Mouse (Mus musculus): ENCODE results near the gene Pfdn2.
"Not testable (repeated sequence)": the region's sequence is repeated elsewhere in the genome, so short reads cannot be mapped to it uniquely, and the experiment has no call there.

Gene Pfdn2

DNA sequence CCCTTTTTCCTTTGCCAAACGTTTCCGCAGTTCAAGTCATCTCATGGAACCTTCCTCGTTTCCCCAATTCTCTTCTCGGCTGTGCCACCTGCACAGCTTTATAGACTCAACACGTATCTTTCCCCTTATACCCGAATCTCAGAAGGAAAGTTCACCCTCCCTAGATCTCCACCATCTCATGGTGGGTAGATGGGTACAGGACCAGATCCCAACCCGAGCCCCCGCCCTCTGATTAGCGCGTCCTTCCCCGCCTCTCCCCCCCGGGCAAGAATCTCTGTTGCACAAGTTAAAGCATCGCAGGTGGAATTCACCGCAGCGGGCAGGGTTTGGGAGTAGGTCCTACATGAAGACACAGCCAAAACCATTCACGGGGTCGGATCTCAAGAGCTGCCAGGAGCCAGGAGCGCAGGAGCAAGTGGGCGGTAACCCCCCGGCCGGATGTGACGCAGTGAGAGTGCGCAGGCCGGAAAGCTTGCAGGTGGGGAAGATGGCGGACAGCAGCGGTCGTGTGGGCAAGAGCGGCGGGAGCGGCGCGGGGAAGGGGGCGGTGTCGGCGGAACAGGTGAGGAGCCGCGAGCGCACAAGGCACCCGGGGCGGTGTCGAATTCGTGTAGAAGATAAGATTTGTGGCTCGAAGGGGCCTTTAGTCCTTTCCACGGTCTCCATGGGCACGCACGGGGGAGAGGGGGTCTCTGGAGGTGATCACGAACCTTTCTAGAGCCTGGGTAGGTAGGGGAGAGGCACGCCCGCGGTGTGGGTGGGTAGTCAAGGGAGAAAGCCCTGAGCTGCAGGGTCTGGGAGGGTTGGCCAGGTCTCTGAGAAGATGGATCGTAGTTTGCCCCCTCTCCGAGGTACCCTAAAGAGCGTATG lies at the start of gene Pfdn2, which contains the start of gene Nit1:
Gene Pfdn2, plus strand, starts transcription at position 446 of the 870 bp plus-strand sequence.
Gene Nit1, minus strand, starts transcription at position 422 of the 870 bp plus-strand sequence.
- peak; percentile 87 for DNase-seq (ENCODE audit: low read depth, low spot score)

- DNase-seq (ENCODE audit: low read depth, low spot score): no peak
Measured at GRCm38 (mm10) chr1:171298226-171298625, 47.2 kb upstream of the Pfdn2 start.

GRCm38 (mm10) chr1:171306157-171306556 lies 39.3 kb upstream of the Pfdn2 start:
- not testable (repeated sequence) for DNase-seq (ENCODE audit: low read depth, low spot score)

DNA sequence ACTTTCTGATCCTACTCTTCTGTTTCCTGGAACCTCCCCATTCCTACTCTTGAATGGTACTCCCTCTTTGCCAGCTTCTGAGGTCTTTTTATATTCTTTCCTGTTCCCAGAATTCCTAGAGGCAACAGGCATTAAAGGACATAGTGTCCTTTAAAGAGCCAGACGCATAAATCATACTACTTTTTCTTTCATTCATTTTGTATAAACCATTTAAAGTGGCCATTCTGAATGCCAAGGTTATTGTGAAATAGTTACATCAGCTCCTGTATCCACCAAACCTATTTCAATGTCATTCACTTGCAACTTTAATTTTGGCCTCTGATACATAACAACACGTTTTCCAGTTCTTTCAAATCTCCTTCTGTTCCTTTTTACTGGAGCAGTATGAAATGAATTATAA lies 36.1 kb upstream of the Pfdn2 start:
- no peak for DNase-seq (ENCODE audit: low read depth, low spot score)

- DNase-seq (ENCODE audit: low read depth, low spot score): no peak
Measured at GRCm38 (mm10) chr1:171319748-171320147, 25.7 kb upstream of the Pfdn2 start.

- DNase-seq (ENCODE audit: low read depth, low spot score): no peak
Measured at GRCm38 (mm10) chr1:171320151-171320550, 25.3 kb upstream of the Pfdn2 start.

DNA sequence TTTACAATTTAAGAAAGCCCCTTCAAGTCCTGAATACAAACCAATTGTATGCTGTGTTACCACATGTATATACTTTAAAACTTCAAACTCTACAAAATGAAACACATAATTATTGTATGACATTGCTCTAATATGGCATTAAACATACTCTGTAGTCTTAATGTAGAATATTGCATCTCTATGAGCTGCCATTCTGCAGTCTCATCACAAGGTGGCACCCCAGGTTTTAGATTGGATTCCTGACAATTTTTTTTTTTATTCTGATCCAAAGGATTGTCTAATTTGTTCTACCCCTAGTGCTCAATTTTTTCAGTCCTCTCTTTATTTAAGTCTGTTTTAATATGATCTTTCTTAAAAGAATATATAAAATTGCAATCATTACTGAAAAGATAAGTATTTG lies 24.1 kb upstream of the Pfdn2 start:
- DNase-seq (ENCODE audit: low read depth, low spot score): no peak

DNA sequence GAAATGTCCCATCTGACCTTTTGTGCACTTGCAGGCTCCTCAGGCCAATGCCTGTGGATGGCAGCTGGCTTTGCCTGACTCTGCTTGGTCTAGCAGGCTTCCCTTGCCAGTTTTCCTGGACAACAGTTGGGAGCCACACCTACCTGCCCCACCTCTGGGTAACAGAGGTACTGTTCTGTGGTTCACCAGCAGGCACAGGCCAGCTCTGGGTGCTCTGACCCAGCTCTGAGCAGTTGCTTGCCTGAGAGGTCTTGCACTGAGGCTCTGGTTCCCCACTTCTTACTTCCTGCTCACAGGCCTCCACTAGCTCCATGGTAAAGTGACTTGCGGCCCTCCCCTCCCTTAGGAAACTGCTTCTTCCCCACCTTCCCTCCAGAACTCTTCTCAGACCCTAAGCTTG lies 23.5 kb upstream of the Pfdn2 start:
- DNase-seq (ENCODE audit: low read depth, low spot score): no peak

- DNase-seq (ENCODE audit: low read depth, low spot score): no peak
Measured at GRCm38 (mm10) chr1:171325571-171325970, 19.9 kb upstream of the Pfdn2 start.

GRCm38 (mm10) chr1:171326588-171326987 lies 18.9 kb upstream of the Pfdn2 start:
- DNase-seq (ENCODE audit: low read depth, low spot score): not testable (repeated sequence)

DNA sequence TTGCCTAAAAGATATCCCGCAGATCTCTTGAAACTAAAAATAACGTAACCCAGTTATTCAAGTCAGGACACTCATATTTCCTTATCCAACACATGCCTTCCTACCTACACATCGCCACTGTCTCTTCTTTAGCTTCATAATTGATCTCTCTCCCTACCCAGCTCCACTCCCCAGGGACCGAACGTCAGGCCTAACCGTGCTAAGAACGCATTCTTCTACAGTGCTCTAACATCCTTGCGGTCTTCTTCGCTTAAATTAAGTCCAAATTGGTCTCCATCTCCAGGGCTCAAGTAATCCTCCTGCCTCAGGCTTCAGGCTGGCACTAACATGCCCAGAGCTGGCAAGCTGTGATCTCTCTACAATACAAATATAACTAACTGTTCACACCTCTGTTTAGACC lies 17.2 kb upstream of the Pfdn2 start:
- no peak for DNase-seq (ENCODE audit: low read depth, low spot score)

- DNase-seq (ENCODE audit: low read depth, low spot score): peak; percentile 85
Measured at GRCm38 (mm10) chr1:171328839-171329432, 16.5 kb upstream of the Pfdn2 start, which contains the start of gene Dedd. TSS of gene Dedd (plus strand) at chr1:171329145.

DNA sequence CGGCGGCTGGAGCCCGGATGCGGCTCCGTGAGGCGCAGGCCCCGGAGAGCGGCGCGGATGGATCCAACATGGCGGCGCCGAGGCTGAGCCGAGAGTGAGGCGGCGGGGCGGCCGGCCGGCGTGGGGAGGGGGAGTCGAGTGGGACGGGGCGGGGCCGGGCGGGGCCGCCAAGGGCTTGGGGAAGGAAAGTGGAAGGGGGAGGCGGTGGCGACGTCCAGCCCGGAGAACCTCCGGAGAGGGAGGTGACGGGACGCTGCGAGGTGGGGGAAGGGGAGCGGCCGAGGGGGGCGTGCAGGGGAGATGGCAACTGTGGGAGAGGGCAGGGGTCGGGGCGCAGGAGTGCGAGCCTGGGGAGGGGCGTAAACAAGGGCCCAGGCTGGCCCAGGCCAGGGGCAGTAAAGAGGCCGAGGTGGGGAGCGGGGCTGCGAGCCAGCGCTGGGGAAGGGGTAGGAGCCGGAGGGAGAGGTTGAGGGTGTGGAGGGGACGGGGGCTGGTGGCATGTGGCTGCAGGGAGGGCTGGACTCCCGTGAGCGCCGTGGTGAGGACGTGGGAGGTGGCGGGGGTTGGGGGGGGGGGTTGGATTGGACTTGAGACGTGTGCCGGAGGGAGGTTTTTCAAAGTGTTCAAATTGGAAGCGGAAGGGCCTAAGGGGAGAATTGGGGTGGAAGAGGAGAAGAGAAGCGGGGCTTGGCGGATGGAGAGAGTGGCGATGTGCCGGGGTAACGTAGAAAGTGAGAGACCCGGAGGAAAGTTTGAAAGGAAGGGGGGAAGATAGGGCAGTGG lies 15.8 kb upstream of the Pfdn2 start:
- DNase-seq (ENCODE audit: low read depth, low spot score): no peak

GRCm38 (mm10) chr1:171330216-171330560 lies 15.3 kb upstream of the Pfdn2 start:
- DNase-seq (ENCODE audit: low read depth, low spot score): no peak

GRCm38 (mm10) chr1:171342262-171343207 lies 2.9 kb upstream of the Pfdn2 start:
- no peak for DNase-seq (ENCODE audit: low read depth, low spot score)

DNA sequence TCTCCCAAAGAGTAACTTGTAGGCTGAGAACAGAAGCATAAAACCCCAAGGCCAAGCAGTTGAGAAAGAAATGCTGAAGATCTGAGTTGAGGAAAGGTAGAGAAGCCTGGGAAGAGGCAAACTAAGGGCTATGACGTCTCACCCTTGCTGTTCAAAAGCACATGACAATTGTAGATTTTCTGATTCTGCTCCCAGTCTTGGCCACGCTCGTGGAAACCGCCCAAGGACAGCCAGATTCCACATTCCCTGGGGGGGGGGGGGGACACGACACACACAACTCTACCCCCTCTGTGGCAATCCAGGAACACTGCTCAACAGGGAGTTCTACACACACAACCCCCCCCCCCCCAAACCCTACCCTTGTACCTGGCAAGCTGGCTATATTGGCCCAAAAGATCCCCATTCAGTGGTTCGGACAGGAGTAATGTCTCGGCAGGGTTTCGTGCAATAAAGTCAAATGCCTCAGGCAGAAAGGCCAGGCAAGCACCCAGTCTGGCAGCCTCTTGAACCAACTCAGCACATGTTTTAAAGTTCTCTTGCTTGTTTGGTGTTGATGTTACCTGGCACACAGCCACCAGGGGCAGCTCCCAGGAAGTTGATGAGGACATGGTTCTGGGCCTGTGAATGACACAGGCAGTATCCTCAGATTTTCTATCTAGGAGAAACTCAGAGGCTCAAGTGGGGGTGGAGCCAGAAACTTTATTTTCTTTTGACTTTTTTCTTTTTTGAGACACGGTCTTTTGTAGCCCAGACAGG lies 1.4 kb upstream of the Pfdn2 start:
- DNase-seq (ENCODE audit: low read depth, low spot score): no peak

DNA sequence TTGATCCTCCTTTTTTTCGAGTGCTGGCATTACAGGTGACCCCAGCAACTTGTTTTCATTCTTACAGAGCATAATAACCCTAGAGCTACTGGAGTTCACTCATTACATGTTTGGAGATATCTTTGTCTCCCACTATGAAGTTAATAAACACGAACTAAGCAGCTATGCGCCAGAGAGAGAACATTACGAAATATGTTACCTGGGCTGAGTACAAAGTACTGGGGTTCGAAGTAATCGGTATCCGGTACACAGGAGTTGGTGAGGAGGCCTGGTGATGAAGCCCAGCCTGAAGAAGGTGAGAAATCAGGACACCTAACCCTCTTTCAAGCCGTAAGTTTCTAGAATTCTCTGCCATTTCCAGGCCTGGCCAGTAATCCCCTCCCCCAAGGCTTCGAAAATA lies 755 bp upstream of the Pfdn2 start:
- DNase-seq (ENCODE audit: low read depth, low spot score): no peak

DNA sequence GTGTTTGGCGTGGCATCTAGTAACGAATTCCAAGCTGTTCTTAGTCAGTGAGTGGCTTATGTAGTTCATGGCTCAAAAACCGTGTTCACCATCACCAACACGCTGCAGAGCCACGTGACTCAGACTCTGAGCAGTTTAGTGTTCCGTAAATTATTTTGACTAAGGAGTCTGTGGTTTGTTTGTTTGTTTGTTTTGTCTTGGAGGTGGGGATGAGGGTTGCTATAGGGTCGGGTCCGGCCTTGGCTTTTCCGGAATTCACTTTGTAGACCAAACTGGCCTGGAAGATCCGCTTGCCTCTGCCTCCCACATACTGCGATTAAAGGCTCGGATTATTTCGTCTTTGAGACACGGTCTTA lies 603 bp downstream of the Pfdn2 start:
- no peak for DNase-seq (ENCODE audit: low read depth, low spot score)

- no peak for DNase-seq (ENCODE audit: low read depth, low spot score)
Measured at GRCm38 (mm10) chr1:171348665-171349064, 3.2 kb downstream of the Pfdn2 start.

- no peak for DNase-seq (ENCODE audit: low read depth, low spot score)
Measured at GRCm38 (mm10) chr1:171349210-171349609, 3.7 kb downstream of the Pfdn2 start.
